Mouse (Mus musculus) forebrain, embryonic 11.5 days (tissue): ENCODE data around the gene Cubn. TPM values are rescaled to one million over a fixed set of nuclear protein-coding genes. Genes with fewer than 3 reads are reported as not detected.

Experiments
- ATAC-seq: fragments of 200-750 bp; cut with Nextera tagmentation; replicated peaks from 2 replicates; pipeline ENCODE4 v1.8.0; 2017; ENCODE audit warnings: moderate TSS enrichment; ENCODE audit not compliant: low FRiP score
- DNase-seq: peaks from one replicate; pipeline ENCODE4 v3.0.0-alpha.2; 2017; ENCODE audit warnings: low spot score
- H3K27ac ChIP-seq: fragments of 300-500 bp; sonication (generic); 2 replicates; pipeline ENCODE4 v1.5.1; 2014; ENCODE audit warnings: low read depth, low read length
- H3K27me3 ChIP-seq: fragments of 300-500 bp; sonication (generic); 2 replicates; pipeline ENCODE4 v1.6.1; 2014; ENCODE audit warnings: mild to moderate bottlenecking, low read length, mixed read lengths; ENCODE audit not compliant: control insufficient read depth, insufficient read depth
- H3K36me3 ChIP-seq: fragments of 300-500 bp; sonication (generic); 2 replicates; pipeline ENCODE4 v1.6.1; 2014; ENCODE audit warnings: mild to moderate bottlenecking, low read length, moderate library complexity, mixed read lengths; ENCODE audit not compliant: control insufficient read depth, insufficient read depth
- H3K4me1 ChIP-seq: fragments of 300-500 bp; sonication (generic); replicated peaks from 2 replicates; pipeline ENCODE4 v1.6.1; 2014; ENCODE audit warnings: low read length, mixed read lengths; ENCODE audit not compliant: control insufficient read depth, insufficient read depth
- H3K4me2 ChIP-seq: fragments of 300-500 bp; sonication (generic); 2 replicates; pipeline ENCODE4 v1.6.1; 2014; ENCODE audit warnings: low read depth, mild to moderate bottlenecking, low read length, moderate library complexity, mixed read lengths; ENCODE audit not compliant: severe bottlenecking
- H3K4me3 ChIP-seq: fragments of 300-500 bp; sonication (generic); 2 replicates; pipeline ENCODE4 v1.5.1; 2014; ENCODE audit warnings: low read depth, low read length
- H3K9ac ChIP-seq: fragments of 300-500 bp; sonication (generic); 2 replicates; pipeline ENCODE4 v1.6.1; 2014; ENCODE audit warnings: low read length
- H3K9me3 ChIP-seq: fragments of 300-500 bp; sonication (generic); 2 replicates; pipeline ENCODE4 v1.6.1; 2016; ENCODE audit warnings: low read length, mixed read lengths; ENCODE audit not compliant: control insufficient read depth
- WGBS: fragments of 180-500 bp; shearing (Covaris S2); extraction: QIAGEN DNeasy Blood & Tissue Kit; methylation state at CpG from one replicate; pipeline ENCODE4 v1.1.7; 2014; 5-methylcytosine and 5-hydroxymethylcytosine counted together
- polyA plus RNA-seq: library from polyadenylated mRNA; unstranded; fragments of >200 nt; fragmentation: Nextera tagmentation; extraction: Ambion mirVana; gene quantifications from 2 replicates; pipeline ENCODE4 v1.2.1, GENCODE M21; 2014

Cubn gene
- polyA plus RNA-seq, 1 experiment from 2014 or later = 0.32 TPM

GRCm38 (mm10) chr2:13438275-13438845 is 53.3 kb downstream of the Cubn start:
- ATAC-seq (no peak), DNase-seq (no peak)
- H3K4me3 ChIP-seq = no peak overlapping the region
- H3K36me3 ChIP-seq = no peaks in the 10 kb centered on the region
- H3K9me3 ChIP-seq = no peaks in the 10 kb centered on the region
- WGBS = 89% methylated on average over 3 of the region's 3 CpGs
- H3K9ac ChIP-seq = no peak overlapping the region
- no peaks in the 10 kb centered on the region for H3K4me1 ChIP-seq
- H3K4me2 ChIP-seq = no peak overlapping the region
- H3K27me3 ChIP-seq = no peaks in the 10 kb centered on the region
- H3K27ac ChIP-seq = no peak overlapping the region

GRCm38 (mm10) chr2:13432002-13432401 is 59.6 kb downstream of the Cubn start:
- 91% methylated on average over 4 of the region's 4 CpGs for WGBS
- no peaks in the 10 kb centered on the region for H3K9me3 ChIP-seq
- no peak overlapping the region for H3K4me2 ChIP-seq
- no peak overlapping the region for H3K9ac ChIP-seq
- no peaks in the 10 kb centered on the region for H3K4me1 ChIP-seq
- H3K27ac ChIP-seq = no peak overlapping the region
- DNase-seq (no peak), ATAC-seq (no peak)
- no peaks in the 10 kb centered on the region for H3K27me3 ChIP-seq
- H3K4me3 ChIP-seq = no peak overlapping the region
- H3K36me3 ChIP-seq = no peaks in the 10 kb centered on the region

DNA sequence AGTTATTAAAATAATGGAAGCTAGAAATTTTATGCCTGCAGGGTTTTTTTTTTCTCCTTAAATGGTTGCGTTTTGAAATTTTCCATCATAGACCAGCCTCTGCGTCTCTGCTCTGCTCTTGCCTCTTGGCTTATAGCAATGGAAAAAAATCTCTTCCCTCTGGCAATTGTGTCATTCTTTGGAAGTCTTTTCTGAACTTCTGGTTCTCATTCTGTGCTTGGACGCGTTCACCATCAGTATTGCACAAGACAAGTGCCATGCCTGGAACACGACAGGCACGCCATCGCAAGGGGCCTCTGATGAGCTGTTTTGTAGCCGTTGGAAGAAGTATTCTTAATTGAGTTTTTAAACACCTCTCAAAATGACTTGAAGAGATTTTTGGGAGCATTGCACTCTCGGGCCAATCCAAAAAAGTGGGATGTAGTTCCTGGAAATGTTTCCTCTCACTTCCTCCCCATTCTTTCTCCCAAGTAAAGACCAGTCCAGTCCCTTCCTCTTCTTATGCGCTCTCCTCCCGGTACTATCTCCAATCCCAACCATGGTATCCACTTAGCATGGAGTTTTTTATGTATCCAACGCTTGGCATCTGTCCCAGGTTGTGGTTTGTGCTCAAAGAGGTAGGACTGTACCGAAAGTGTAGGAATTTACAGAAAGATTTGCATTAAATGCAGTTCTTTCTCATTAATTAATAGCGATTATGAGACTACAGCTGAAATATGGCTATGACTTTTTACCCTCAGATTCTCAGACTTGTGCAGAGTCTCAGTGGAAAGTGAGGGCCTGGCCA is 69.4 kb downstream of the Cubn start:
- no peak for ATAC-seq
- H3K4me1 ChIP-seq = no peaks in the 10 kb centered on the region

GRCm38 (mm10) chr2:13416765-13417524 is 74.7 kb downstream of the Cubn start:
- no peaks in the 10 kb centered on the region for H3K36me3 ChIP-seq
- ATAC-seq (no peak), DNase-seq (no peak)
- no peak overlapping the region for H3K4me3 ChIP-seq
- no peaks in the 10 kb centered on the region for H3K9me3 ChIP-seq
- WGBS = 86% methylated on average over 3 of the region's 3 CpGs
- H3K4me1 ChIP-seq = peaks cover 6% of the 10 kb centered on the region; the same call in 1 of the 2 replicates
- H3K27ac ChIP-seq = no peak overlapping the region
- H3K4me2 ChIP-seq = no peak overlapping the region
- no peaks in the 10 kb centered on the region for H3K27me3 ChIP-seq
- no peak overlapping the region for H3K9ac ChIP-seq

More for the DNA sequence above, 69.4 kb downstream of the Cubn start:
- no peak overlapping the region for H3K27ac ChIP-seq
- no peaks in the 10 kb centered on the region for H3K27me3 ChIP-seq
- no peak overlapping the region for H3K4me2 ChIP-seq
- 94% methylated on average over 14 of the region's 14 CpGs for WGBS
- H3K4me3 ChIP-seq = no peak overlapping the region
- no peak overlapping the region for H3K9ac ChIP-seq
- no peaks in the 10 kb centered on the region for H3K9me3 ChIP-seq
- no peak for DNase-seq
- no peaks in the 10 kb centered on the region for H3K36me3 ChIP-seq

DNA sequence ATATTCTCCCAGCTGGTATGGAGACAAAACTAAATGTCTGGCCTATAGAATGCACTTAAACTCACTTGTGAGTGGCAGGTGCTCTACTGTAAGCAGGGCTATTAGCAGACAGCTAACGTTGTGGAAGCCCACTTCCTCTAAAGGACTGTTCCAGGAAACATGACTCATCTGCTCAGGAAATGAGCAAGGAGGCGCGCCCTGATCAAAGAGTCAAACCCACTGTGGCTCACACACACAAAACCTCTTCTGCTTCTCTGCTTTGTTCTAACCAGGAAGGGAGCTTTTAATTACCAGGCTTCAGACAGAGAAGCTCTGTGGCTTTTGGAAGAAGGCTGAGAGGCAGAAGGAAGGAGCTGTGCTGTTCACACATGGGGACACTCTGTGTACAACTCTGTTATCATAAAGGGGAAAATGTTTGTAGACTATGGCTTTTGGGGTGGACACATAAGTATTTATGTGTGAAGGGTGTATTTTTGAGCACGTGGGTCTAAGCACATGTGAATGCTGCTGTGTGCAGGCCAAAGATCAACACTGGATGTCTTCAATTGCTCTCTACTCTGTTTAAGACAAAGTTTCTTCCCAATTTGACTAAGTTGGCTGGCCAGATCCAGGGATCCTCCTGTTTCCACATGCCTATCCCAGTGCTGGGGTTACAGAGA is 78.0 kb downstream of the Cubn start:
- Histone ChIP-seq H3K4me2 (no peak overlapping the region), H3K4me3 (no peak overlapping the region), H3K27ac (no peak overlapping the region), H3K9me3 (no peaks in the 10 kb centered on the region), H3K27me3 (no peaks in the 10 kb centered on the region), H3K9ac (no peak overlapping the region), H3K4me1 (peaks cover 6% of the 10 kb centered on the region; the same call in 1 of the 2 replicates), H3K36me3 (no peaks in the 10 kb centered on the region)
- ATAC-seq (peak; percentile 63; the same call in 1 of the 2 replicates), DNase-seq (peak; percentile 53)
- WGBS = 56% methylated on average over 4 of the region's 4 CpGs

DNA sequence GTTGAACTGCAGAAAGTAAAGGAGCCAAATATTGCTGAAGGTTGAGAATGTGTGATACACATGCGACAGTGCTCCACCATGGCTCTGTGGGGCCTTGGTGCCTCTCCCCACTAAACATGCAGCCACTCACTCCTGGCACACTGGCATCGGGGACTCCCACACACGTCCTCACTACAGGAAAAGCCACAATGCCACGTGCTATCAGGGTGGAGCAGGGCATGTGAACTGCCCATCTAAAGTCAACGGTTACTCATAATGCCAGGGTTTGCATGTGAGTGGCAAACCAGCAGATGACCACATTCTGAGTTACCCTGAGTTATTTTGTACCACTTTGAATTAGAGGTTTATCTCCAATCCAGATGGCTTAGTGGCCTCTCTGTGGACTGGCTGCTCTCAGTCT is 81.0 kb downstream of the Cubn start:
- peaks cover 6% of the 10 kb centered on the region; the same call in 1 of the 2 replicates for H3K4me1 ChIP-seq
- H3K4me2 ChIP-seq = no peak overlapping the region
- H3K27ac ChIP-seq = no peak overlapping the region
- WGBS = 91% methylated on average over 5 of the region's 5 CpGs
- DNase-seq (no peak), ATAC-seq (no peak)
- no peak overlapping the region for H3K9ac ChIP-seq
- no peaks in the 10 kb centered on the region for H3K36me3 ChIP-seq
- no peaks in the 10 kb centered on the region for H3K9me3 ChIP-seq
- H3K4me3 ChIP-seq = no peak overlapping the region
- no peaks in the 10 kb centered on the region for H3K27me3 ChIP-seq

DNA sequence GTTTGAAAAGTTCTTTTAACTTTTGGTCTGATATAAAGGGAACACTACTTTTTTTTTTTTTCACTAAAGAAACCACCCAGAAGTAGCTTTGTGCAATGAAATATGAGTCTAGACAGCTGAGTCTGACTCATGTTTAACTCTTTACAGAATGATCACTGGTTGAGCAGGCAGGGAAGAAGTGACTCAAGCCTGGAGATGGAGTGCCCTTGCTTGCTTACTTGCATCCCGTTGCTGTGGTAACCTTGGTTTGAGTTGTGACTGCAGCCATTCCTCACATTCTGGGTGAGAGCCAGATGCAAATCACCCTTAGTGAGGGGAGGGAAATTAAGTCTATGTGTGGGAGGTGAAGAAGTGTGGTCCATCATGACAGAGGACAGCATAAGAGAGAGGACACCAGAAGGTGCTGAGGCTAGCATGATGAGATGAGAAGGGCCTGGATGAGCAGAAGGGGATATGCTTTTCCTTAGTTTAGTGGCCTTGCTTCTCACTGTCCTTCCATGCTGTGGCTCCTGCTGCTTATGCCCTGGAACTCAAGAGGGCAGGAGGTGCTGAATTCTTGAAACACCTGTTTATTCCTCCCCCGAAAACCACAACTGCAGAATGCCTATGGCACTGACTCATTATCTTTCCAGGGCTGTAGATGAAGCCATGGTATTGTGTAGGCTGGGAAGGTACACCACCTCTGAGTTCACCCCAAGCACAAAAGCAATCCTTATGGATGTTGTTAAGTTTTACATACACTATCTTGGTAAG is 81.7 kb downstream of the Cubn start:
- no peaks in the 10 kb centered on the region for H3K9me3 ChIP-seq
- peaks cover 6% of the 10 kb centered on the region; the same call in 1 of the 2 replicates for H3K4me1 ChIP-seq
- ATAC-seq (no peak), DNase-seq (no peak)
- no peak overlapping the region for H3K4me3 ChIP-seq
- no peaks in the 10 kb centered on the region for H3K27me3 ChIP-seq
- no peak overlapping the region for H3K27ac ChIP-seq
- WGBS = 83% methylated on average over 2 of the region's 2 CpGs
- no peak overlapping the region for H3K9ac ChIP-seq
- no peaks in the 10 kb centered on the region for H3K36me3 ChIP-seq
- no peak overlapping the region for H3K4me2 ChIP-seq

DNA sequence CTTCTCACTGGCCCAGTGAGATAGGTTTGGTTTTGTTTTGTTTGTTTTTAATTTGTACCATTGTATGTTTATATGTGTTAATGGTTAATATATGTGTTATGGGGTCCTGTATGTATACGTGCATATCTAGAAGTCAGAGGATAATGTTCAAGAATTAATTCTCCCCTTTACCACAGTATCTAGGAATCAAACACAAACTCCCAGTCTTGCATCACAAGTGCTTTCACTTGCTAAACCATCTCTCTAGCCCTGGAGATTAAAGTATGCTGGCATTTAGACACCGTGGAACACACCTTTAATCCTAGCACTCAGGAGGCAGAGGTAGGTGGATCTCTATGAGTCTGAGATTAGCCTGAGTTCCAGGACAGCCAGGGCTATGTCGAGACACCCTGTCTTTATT is 83.3 kb downstream of the Cubn start:
- Histone ChIP-seq H3K27me3 (no peaks in the 10 kb centered on the region), H3K27ac (no peak overlapping the region), H3K4me3 (no peak overlapping the region), H3K4me2 (no peak overlapping the region), H3K9me3 (no peaks in the 10 kb centered on the region), H3K9ac (no peak overlapping the region), H3K4me1 (no peaks in the 10 kb centered on the region), H3K36me3 (no peaks in the 10 kb centered on the region)
- no peak for ATAC-seq
- DNase-seq = no peak
- WGBS = 86% methylated on average over 3 of the region's 3 CpGs
